Mouse (Mus musculus) MN1 (cell line): Measurements from ENCODE around the gene Tnfrsf18.

Experiments used
- DNase-seq: peaks from one replicate; pipeline ENCODE4 v3.0.0-alpha.2; 2016; ENCODE audit warnings: low spot score

Gene Tnfrsf18

GRCm38 (mm10) chr4:156076911-156077382 is 51.0 kb downstream of the Tnfrsf18 start:
- DNase-seq, result no peak

- no peak for DNase-seq
These were observed 51.7 kb downstream of the Tnfrsf18 start for GRCm38 (mm10) chr4:156077499-156078301.
